Mouse (Mus musculus): ENCODE measurements around the gene Ddn. TPM values are rescaled to one million over a fixed set of nuclear protein-coding genes. Genes with fewer than 3 reads are reported as not detected.

Gene Ddn
- polyA plus RNA-seq, 1 experiment from 2014 or later: not detected

- peak; percentile 75 for TF ChIP-seq EP300 (IDR thresholded peaks at IDR 0.05; ENCODE audit: low read depth)
- TF ChIP-seq CTCF (IDR thresholded peaks at IDR 0.05; ENCODE audit: low read depth): no peak
- peak within 1 kb of the TSS; percentile 84 for H3K4me3 ChIP-seq (ENCODE audit: low read depth, low read length)
- peak; percentile 95 for ATAC-seq
- H3K27me3 ChIP-seq (ENCODE audit: insufficient read depth, low read length): peaks cover 8% of the 10 kb centered on the region
- peak within 1 kb of the TSS; percentile 71 for H3K27ac ChIP-seq (ENCODE audit: low read depth)
- DNase-seq: peak; percentile 94
- peaks cover 7% of the 10 kb centered on the region for H3K36me3 ChIP-seq (replicated peaks; ENCODE audit: insufficient read depth, low read length)
- WGBS (ENCODE audit: insufficient replicate concordance): 0% methylated on average over 68 of the region's 76 CpGs
- no peaks in the 10 kb centered on the region for H3K9me3 ChIP-seq (ENCODE audit: low read length)
- H3K9ac ChIP-seq (replicated peaks): peak within 1 kb of the TSS; percentile 82
- peak within 1 kb of the TSS; percentile 97 for H3K4me2 ChIP-seq (ENCODE audit: low read depth, low read length)
- peaks cover 14% of the 10 kb centered on the region for H3K4me1 ChIP-seq (ENCODE audit: insufficient read depth)
Observed at GRCm38 (mm10) chr15:98762670-98763529, 46.4 kb downstream of the Ddn start, which contains the start of gene Arf3. Gene Arf3 (minus strand): TSS chr15:98763214.

DNA sequence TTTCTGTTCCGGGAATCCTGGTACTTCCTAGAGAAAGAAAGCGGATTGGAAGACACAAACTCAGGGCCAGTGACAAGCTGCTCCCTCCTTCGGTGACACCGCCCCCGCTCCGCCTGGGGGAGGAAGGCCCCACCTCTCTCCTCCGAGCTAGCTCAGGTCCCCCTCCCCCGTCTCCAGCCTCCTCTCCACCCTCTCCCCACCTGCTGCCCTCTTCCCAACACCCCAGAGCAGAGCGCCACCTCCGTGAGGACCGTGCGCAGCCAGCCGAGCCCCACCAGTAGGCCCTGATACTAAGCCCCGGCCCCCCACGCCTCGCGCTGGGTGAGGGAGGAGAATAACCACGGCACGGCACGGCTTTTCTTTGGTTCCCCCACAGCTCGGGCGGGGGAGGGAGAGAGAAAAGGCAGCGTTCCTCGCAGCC, 47.1 kb downstream of the Ddn start:
- ATAC-seq: peak; percentile 49
- no peak; the same call in 1 of the 2 replicates for TF ChIP-seq CTCF (IDR thresholded peaks at IDR 0.05; ENCODE audit: low read depth)
- no peak for TF ChIP-seq EP300 (IDR thresholded peaks at IDR 0.05; ENCODE audit: low read depth)
- Histone ChIP-seq H3K27ac (ENCODE audit: low read depth) (peak overlapping the region; percentile 71), H3K9me3 (ENCODE audit: low read length) (no peaks in the 10 kb centered on the region), H3K4me1 (ENCODE audit: insufficient read depth) (peaks cover 14% of the 10 kb centered on the region), H3K4me3 (ENCODE audit: low read depth, low read length) (peak overlapping the region; percentile 84), H3K9ac (replicated peaks) (peak overlapping the region; percentile 82), H3K4me2 (ENCODE audit: low read depth, low read length) (peak overlapping the region; percentile 97), H3K27me3 (ENCODE audit: insufficient read depth, low read length) (peaks cover 8% of the 10 kb centered on the region), H3K36me3 (replicated peaks; ENCODE audit: insufficient read depth, low read length) (peaks cover 7% of the 10 kb centered on the region)
- peak; percentile 65 for DNase-seq
- under 1% methylated on average over 21 of the region's 24 CpGs for WGBS (ENCODE audit: insufficient replicate concordance)

GRCm38 (mm10) chr15:98754125-98754524, 55.2 kb downstream of the Ddn start:
- H3K4me3 ChIP-seq (ENCODE audit: low read depth, low read length): no peak overlapping the region
- no peaks in the 10 kb centered on the region for H3K9me3 ChIP-seq (ENCODE audit: low read length)
- 0 out of 2 replicates have a peak, but pooled peaks cover 4% of the 10 kb centered on the region for H3K36me3 ChIP-seq (replicated peaks; ENCODE audit: insufficient read depth, low read length)
- ATAC-seq (no peak), DNase-seq (no peak)
- TF ChIP-seq EP300 (IDR thresholded peaks at IDR 0.05; ENCODE audit: low read depth) (no peak), CTCF (IDR thresholded peaks at IDR 0.05; ENCODE audit: low read depth) (no peak)
- no peak overlapping the region for H3K27ac ChIP-seq (ENCODE audit: low read depth)
- no peak overlapping the region for H3K9ac ChIP-seq (replicated peaks)
- WGBS (ENCODE audit: insufficient replicate concordance): 62% methylated on average over 2 of the region's 2 CpGs
- H3K4me1 ChIP-seq (ENCODE audit: insufficient read depth): 0 out of 2 replicates have a peak, but pooled peaks cover 4% of the 10 kb centered on the region
- H3K27me3 ChIP-seq (ENCODE audit: insufficient read depth, low read length): no peaks in the 10 kb centered on the region
- H3K4me2 ChIP-seq (ENCODE audit: low read depth, low read length): no peak overlapping the region

Other genes with a start within 250 kb of the Ddn start
- gene Ccnt1, start 238.6 kb downstream of the Ddn start, polyA plus RNA-seq (2015; fragmentation: Nextera tagmentation; extraction: Ambion mirVana): 14.9 and 17.0 TPM in 2 replicates
- not detected in 2 replicates for gene 4930415O20Rik, start 238.5 kb downstream of the Ddn start, polyA plus RNA-seq (2015; fragmentation: Nextera tagmentation; extraction: Ambion mirVana)
- gene Adcy6, start 199.4 kb downstream of the Ddn start, polyA plus RNA-seq (2015; fragmentation: Nextera tagmentation; extraction: Ambion mirVana): 5.3 and 7.7 TPM in 2 replicates
- gene Cacnb3, start 178.7 kb downstream of the Ddn start, polyA plus RNA-seq (2015; fragmentation: Nextera tagmentation; extraction: Ambion mirVana): 0.38 and 0.58 TPM in 2 replicates
- 4.7 and 9.2 TPM in 2 replicates for gene Ddx23, start 146.6 kb downstream of the Ddn start, polyA plus RNA-seq (2015; fragmentation: Nextera tagmentation; extraction: Ambion mirVana)
- 0.94 and 1.2 TPM in 2 replicates for gene Rnd1, start 132.0 kb downstream of the Ddn start, polyA plus RNA-seq (2015; fragmentation: Nextera tagmentation; extraction: Ambion mirVana)
- gene Ccdc65, start 101.3 kb downstream of the Ddn start, polyA plus RNA-seq (2015; fragmentation: Nextera tagmentation; extraction: Ambion mirVana): not detected in 2 replicates
- 58.5 and 62.4 TPM in 2 replicates for gene Fkbp11, start 81.3 kb downstream of the Ddn start, polyA plus RNA-seq (2015; fragmentation: Nextera tagmentation; extraction: Ambion mirVana)
- gene Arf3, start 46.3 kb downstream of the Ddn start, polyA plus RNA-seq (2015; fragmentation: Nextera tagmentation; extraction: Ambion mirVana): 9.6 and 10.4 TPM in 2 replicates
- 0.04 and 0.08 TPM in 2 replicates for gene Wnt10b, start 31.3 kb downstream of the Ddn start, polyA plus RNA-seq (2015; fragmentation: Nextera tagmentation; extraction: Ambion mirVana)
- gene Wnt1, start 19.6 kb downstream of the Ddn start, polyA plus RNA-seq (2015; fragmentation: Nextera tagmentation; extraction: Ambion mirVana): not detected in 2 replicates
- gene Prkag1, start 22.0 kb upstream of the Ddn start, polyA plus RNA-seq (2015; fragmentation: Nextera tagmentation; extraction: Ambion mirVana): 42.0 and 47.4 TPM in 2 replicates
- 3.0 and 3.6 TPM in 2 replicates for gene Kmt2d, start 61.7 kb upstream of the Ddn start, polyA plus RNA-seq (2015; fragmentation: Nextera tagmentation; extraction: Ambion mirVana)
- 1.4 and 1.8 TPM in 2 replicates for gene Rhebl1, start 85.0 kb upstream of the Ddn start, polyA plus RNA-seq (2015; fragmentation: Nextera tagmentation; extraction: Ambion mirVana)
- gene Dhh, start 89.0 kb upstream of the Ddn start, polyA plus RNA-seq (2015; fragmentation: Nextera tagmentation; extraction: Ambion mirVana): 0.07 TPM in 1 of 2 replicates, not detected in the other
- 4.9 and 5.1 TPM in 2 replicates for gene Lmbr1l, start 108.7 kb upstream of the Ddn start, polyA plus RNA-seq (2015; fragmentation: Nextera tagmentation; extraction: Ambion mirVana)
- gene Tuba1b, start 125.1 kb upstream of the Ddn start, polyA plus RNA-seq (2015; fragmentation: Nextera tagmentation; extraction: Ambion mirVana): 389 and 423 TPM in 2 replicates
- gene Gm49450, start 144.1 kb upstream of the Ddn start, polyA plus RNA-seq (2015; fragmentation: Nextera tagmentation; extraction: Ambion mirVana): not detected in 2 replicates
- gene Tuba1a, start 144.2 kb upstream of the Ddn start, polyA plus RNA-seq (2015; fragmentation: Nextera tagmentation; extraction: Ambion mirVana): 28.1 and 28.7 TPM in 2 replicates
- gene Tuba1c, start 220.4 kb upstream of the Ddn start, polyA plus RNA-seq (2015; fragmentation: Nextera tagmentation; extraction: Ambion mirVana): 149 and 152 TPM in 2 replicates
- gene Prph, start 245.7 kb upstream of the Ddn start, polyA plus RNA-seq (2015; fragmentation: Nextera tagmentation; extraction: Ambion mirVana): 0.53 and 0.85 TPM in 2 replicates

Measured in liver, postnatal 0 days (tissue).